Mouse (Mus musculus): Measurements from ENCODE around the gene Abi1.

DNA sequence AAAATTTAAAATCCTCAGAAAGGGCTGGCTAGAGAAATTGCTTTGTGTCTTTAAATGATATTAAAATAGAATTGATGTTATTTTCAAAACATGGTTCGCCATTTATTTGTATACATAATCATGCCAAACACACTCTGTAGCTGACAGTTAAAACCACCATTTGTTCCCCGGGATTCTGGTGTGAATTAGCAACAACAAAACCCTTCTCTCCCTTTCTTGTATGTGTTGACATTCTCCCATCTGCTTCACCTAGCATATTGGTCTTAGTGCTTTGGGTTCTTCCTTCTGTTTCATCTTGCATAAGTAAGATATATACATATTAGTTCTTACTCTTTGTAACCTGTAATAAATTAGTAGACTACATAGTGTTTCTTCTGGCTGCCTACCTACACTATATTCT lies 121.4 kb downstream of the Abi1 start:
- no peak for TF ChIP-seq CTCF (IDR thresholded peaks at IDR 0.05)
- no peak for TF ChIP-seq EP300 (IDR thresholded peaks at IDR 0.05)
